Mouse (Mus musculus): ENCODE results near the gene Primpol. TPM values are rescaled to one million over a fixed set of nuclear protein-coding genes. Genes with fewer than 3 reads are reported as not detected.

Primpol gene
- polyA plus RNA-seq, 1 experiment from 2014 or later, result 10.7 TPM

GRCm38 (mm10) chr8:46529508-46529907 lies 87.5 kb downstream of the Primpol start:
- H3K4me3 ChIP-seq (ENCODE audit: control insufficient read depth in 1 of 2, insufficient read depth in 1 of 2, low read depth in 1 of 2, low read length in 2 of 2), result no peak overlapping the region
- peaks cover 75% of the 10 kb centered on the region for H3K36me3 ChIP-seq (ENCODE audit: control insufficient read depth, insufficient read depth, low read length)
- ATAC-seq (ENCODE audit: insufficient number of reproducible peaks, insufficient read depth, low FRiP score, low read depth), result no peak
- WGBS, result 73% methylated on average over 4 of the region's 4 CpGs
- no peaks in the 10 kb centered on the region for H3K4me1 ChIP-seq (ENCODE audit: control insufficient read depth in 2 of 2, insufficient read depth in 2 of 2, low read length in 2 of 2)
- H3K9me3 ChIP-seq (ENCODE audit: control insufficient read depth, low read length), result no peaks in the 10 kb centered on the region
- no peak overlapping the region for H3K27ac ChIP-seq (replicated peaks in 1 of 2; ENCODE audit: control insufficient read depth in 1 of 2, insufficient read depth in 1 of 2, low read depth in 2 of 2, low read length in 2 of 2)
- H3K4me2 ChIP-seq (ENCODE audit: low read length), result no peak overlapping the region
- no peaks in the 10 kb centered on the region for H3K27me3 ChIP-seq (ENCODE audit: control insufficient read depth, insufficient read depth, low read length)
- H3K9ac ChIP-seq (ENCODE audit: low read length), result no peak overlapping the region

- 72% methylated on average over 10 of the region's 10 CpGs for WGBS
- no peak; the same call in 1 of the 2 replicates for ATAC-seq (ENCODE audit: insufficient number of reproducible peaks, insufficient read depth, low FRiP score, low read depth)
- H3K9me3 ChIP-seq (ENCODE audit: control insufficient read depth, low read length), result no peaks in the 10 kb centered on the region
- peaks cover 71% of the 10 kb centered on the region for H3K36me3 ChIP-seq (ENCODE audit: control insufficient read depth, insufficient read depth, low read length)
- no peak overlapping the region for H3K4me3 ChIP-seq (ENCODE audit: control insufficient read depth in 1 of 2, insufficient read depth in 1 of 2, low read depth in 1 of 2, low read length in 2 of 2)
- no peaks in the 10 kb centered on the region for H3K27me3 ChIP-seq (ENCODE audit: control insufficient read depth, insufficient read depth, low read length)
- H3K27ac ChIP-seq (replicated peaks in 1 of 2; ENCODE audit: control insufficient read depth in 1 of 2, insufficient read depth in 1 of 2, low read depth in 2 of 2, low read length in 2 of 2), result no peak overlapping the region
- H3K4me1 ChIP-seq (ENCODE audit: control insufficient read depth in 2 of 2, insufficient read depth in 2 of 2, low read length in 2 of 2), result no peaks in the 10 kb centered on the region
- no peak overlapping the region for H3K4me2 ChIP-seq (ENCODE audit: low read length)
- no peak overlapping the region for H3K9ac ChIP-seq (ENCODE audit: low read length)
Measured at GRCm38 (mm10) chr8:46526821-46527220, 90.2 kb downstream of the Primpol start.

- H3K4me3 ChIP-seq (ENCODE audit: control insufficient read depth in 1 of 2, insufficient read depth in 1 of 2, low read depth in 1 of 2, low read length in 2 of 2), result no peak overlapping the region
- no peaks in the 10 kb centered on the region for H3K4me1 ChIP-seq (ENCODE audit: control insufficient read depth in 2 of 2, insufficient read depth in 2 of 2, low read length in 2 of 2)
- no peaks in the 10 kb centered on the region for H3K9me3 ChIP-seq (ENCODE audit: control insufficient read depth, low read length)
- H3K27me3 ChIP-seq (ENCODE audit: control insufficient read depth, insufficient read depth, low read length), result no peaks in the 10 kb centered on the region
- no peak overlapping the region for H3K4me2 ChIP-seq (ENCODE audit: low read length)
- 88% methylated on average over 8 of the region's 8 CpGs for WGBS
- no peak for ATAC-seq (ENCODE audit: insufficient number of reproducible peaks, insufficient read depth, low FRiP score, low read depth)
- peaks cover 71% of the 10 kb centered on the region for H3K36me3 ChIP-seq (ENCODE audit: control insufficient read depth, insufficient read depth, low read length)
- H3K27ac ChIP-seq (replicated peaks in 1 of 2; ENCODE audit: control insufficient read depth in 1 of 2, insufficient read depth in 1 of 2, low read depth in 2 of 2, low read length in 2 of 2), result no peak overlapping the region
- H3K9ac ChIP-seq (ENCODE audit: low read length), result no peak overlapping the region
Measured at GRCm38 (mm10) chr8:46526098-46526497, 90.9 kb downstream of the Primpol start.

Other genes starting within 250 kb of the Primpol start
- 44.1 and 51.1 TPM in 2 replicates for gene Acsl1, start 146.2 kb downstream of the Primpol start, polyA plus RNA-seq (2014; fragmentation: Nextera tagmentation; extraction: Ambion mirVana)
- gene Cenpu, start 65.2 kb downstream of the Primpol start, polyA plus RNA-seq (2014; fragmentation: Nextera tagmentation; extraction: Ambion mirVana), result 10.2 and 12.5 TPM in 2 replicates
- gene Casp3, start 79 bp upstream of the Primpol start, polyA plus RNA-seq (2014; fragmentation: Nextera tagmentation; extraction: Ambion mirVana), result 44.3 and 47.5 TPM in 2 replicates
- 16.5 and 21.3 TPM in 2 replicates for gene Irf2, start 122.5 kb upstream of the Primpol start, polyA plus RNA-seq (2014; fragmentation: Nextera tagmentation; extraction: Ambion mirVana)

Measured in heart, embryonic 14.5 days (tissue).